Mouse (Mus musculus) splenic B cell, adult 2 months (primary cell): ENCODE measurements at regions not wholly inside any gene's neighbourhood (a gene's known extent, or its start where the extent isn't known, plus 50 kb on each side); places are given as distances from the start of the nearest gene placed in this dataset.

Experiments used
- DNase-seq: peaks from one replicate; pipeline ENCODE4 v3.0.0-alpha.2; 2011; ENCODE audit warnings: low read depth, low spot score
- H3K27me3 ChIP-seq: 2 replicates; pipeline ENCODE4 v1.6.1; 2012; ENCODE audit warnings: mild to moderate bottlenecking, low read length, moderate library complexity, mixed read lengths; ENCODE audit not compliant: control insufficient read depth, poor library complexity, insufficient read depth, severe bottlenecking
- H3K36me3 ChIP-seq: 2 replicates; pipeline ENCODE4 v1.6.1; 2012; ENCODE audit warnings: mild to moderate bottlenecking, low read length, moderate library complexity, mixed read lengths; ENCODE audit not compliant: control insufficient read depth, poor library complexity, insufficient read depth, severe bottlenecking

GRCm38 (mm10) chr8:115476071-115476470 is 231.5 kb downstream of the Maf start:
- H3K27me3 ChIP-seq, result no peaks in the 10 kb centered on the region
- no peaks in the 10 kb centered on the region for H3K36me3 ChIP-seq
- no peak for DNase-seq

- Histone ChIP-seq H3K27me3 (no peaks in the 10 kb centered on the region), H3K36me3 (no peaks in the 10 kb centered on the region)
- DNase-seq, result no peak
These were observed 232.4 kb downstream of the Maf start for GRCm38 (mm10) chr8:115475156-115475555.

- H3K27me3 ChIP-seq, result no peaks in the 10 kb centered on the region
- no peak for DNase-seq
- H3K36me3 ChIP-seq, result no peaks in the 10 kb centered on the region
These were observed 233.6 kb downstream of the Maf start for GRCm38 (mm10) chr8:115473974-115474373.

DNA sequence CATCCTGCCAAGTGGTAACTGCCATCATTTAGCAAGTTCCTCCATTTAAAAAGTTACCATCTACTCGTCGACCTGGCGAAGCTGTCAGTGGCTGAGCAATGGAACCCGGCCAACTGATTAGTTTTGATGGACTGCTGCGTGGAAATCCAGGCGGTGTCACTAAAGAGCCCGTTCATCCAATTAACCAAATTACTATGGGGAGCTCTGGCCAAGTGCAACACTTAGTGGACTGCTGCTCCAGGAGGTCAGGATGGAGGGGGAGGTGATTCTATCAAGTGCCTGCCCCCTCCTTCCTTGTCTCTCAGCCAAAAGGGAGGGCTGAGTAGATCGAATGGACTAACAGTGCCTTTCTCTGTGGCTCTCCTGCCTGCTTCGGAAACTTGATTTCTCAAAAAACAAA is 241.0 kb downstream of the Maf start:
- Histone ChIP-seq H3K36me3 (no peaks in the 10 kb centered on the region), H3K27me3 (no peaks in the 10 kb centered on the region)
- DNase-seq, result no peak

- Histone ChIP-seq H3K27me3 (no peaks in the 10 kb centered on the region), H3K36me3 (no peaks in the 10 kb centered on the region)
- DNase-seq, result no peak
These were observed 241.5 kb downstream of the Maf start for GRCm38 (mm10) chr8:115466122-115466521.

DNA sequence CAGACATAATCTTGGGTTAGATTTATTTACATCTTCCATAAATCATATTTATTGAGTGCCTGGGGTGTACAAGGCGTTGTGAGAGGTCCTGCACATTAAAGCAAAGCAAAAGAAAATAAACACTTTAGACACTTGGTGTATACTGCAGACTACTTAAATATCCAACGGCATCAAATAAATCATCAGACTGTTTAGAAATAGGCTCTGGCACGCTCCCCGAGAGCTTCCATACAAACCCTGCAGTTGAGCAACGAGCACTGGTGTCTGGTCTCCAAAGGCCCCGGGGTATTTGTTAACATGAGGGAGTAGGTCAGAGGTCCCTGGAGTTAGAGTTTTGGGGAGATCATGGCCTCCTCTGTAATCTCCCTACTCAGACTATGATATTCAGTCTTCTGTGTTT is 244.9 kb downstream of the Maf start:
- Histone ChIP-seq H3K36me3 (no peaks in the 10 kb centered on the region), H3K27me3 (no peaks in the 10 kb centered on the region)
- no peak for DNase-seq

DNA sequence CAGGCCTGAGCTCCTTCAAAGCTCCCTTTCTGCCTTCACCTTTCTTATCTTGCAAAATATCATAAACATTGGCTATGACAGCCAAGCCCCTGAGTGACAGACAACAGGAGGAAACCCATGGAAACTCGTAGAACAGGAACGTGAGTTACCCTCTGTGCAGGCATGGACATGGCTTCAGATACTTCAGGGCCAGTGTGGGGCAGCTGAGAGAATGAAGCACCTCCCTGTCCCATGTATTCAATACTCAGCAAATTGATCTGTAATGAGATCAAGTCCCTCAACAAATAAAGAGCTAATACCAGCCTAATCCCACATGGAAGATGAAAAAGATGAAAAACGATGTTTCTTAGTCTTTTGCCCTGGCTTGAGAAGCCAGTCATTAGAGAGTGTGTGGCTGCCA is 249.5 kb downstream of the Maf start:
- H3K27me3 ChIP-seq, result no peaks in the 10 kb centered on the region
- DNase-seq, result no peak
- no peaks in the 10 kb centered on the region for H3K36me3 ChIP-seq

DNA sequence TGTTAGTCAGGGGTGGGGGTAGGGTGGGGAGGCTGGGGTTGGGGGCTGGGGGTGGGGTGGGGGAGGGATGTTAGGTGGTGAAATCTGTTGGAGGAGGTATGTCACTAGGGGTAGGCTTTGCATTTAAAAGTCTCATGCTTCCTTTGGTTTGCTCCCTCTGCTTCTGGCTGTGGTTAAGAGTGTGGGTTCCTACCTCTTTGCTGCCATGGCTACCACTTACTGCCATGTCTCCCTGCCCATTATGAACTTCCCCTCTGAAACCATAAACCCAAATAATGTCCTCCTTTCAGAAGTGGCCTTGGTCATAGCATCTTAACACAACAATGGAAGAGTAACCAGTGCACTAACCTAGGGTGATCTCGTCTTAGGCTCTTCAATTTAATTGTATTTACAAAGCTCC is 256.8 kb downstream of the Maf start:
- Histone ChIP-seq H3K36me3 (no peaks in the 10 kb centered on the region), H3K27me3 (no peaks in the 10 kb centered on the region)
- no peak for DNase-seq

GRCm38 (mm10) chr8:115448367-115448766 is 259.2 kb downstream of the Maf start:
- H3K36me3 ChIP-seq, result no peaks in the 10 kb centered on the region
- DNase-seq, result no peak
- H3K27me3 ChIP-seq, result no peaks in the 10 kb centered on the region

GRCm38 (mm10) chr8:115444519-115444918 is 263.1 kb downstream of the Maf start:
- Histone ChIP-seq H3K27me3 (no peaks in the 10 kb centered on the region), H3K36me3 (no peaks in the 10 kb centered on the region)
- DNase-seq, result no peak

- no peak for DNase-seq
- H3K27me3 ChIP-seq, result no peaks in the 10 kb centered on the region
- H3K36me3 ChIP-seq, result no peaks in the 10 kb centered on the region
These were observed 265.5 kb downstream of the Maf start for GRCm38 (mm10) chr8:115441943-115442550.

DNA sequence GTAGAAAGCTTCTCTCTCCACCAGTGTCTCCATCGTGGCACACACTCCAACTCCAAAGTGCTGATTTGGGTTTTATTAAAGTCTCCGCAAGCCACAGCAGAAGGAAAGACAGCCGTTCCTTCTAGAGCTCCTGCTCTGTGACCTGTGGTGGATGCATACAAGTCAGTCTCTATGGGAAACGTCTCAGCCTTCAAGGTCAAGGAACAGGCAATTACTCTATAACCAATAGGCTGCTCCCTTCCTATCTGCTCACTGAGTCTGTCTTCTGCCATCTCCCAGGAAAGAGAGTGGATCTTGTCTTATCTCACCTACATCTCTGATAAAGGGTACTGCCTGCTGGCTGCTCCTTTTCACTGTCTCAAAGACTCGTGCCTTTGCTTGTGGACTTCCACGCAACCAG is 266.3 kb downstream of the Maf start:
- Histone ChIP-seq H3K36me3 (no peaks in the 10 kb centered on the region), H3K27me3 (no peaks in the 10 kb centered on the region)
- no peak for DNase-seq

- no peaks in the 10 kb centered on the region for H3K36me3 ChIP-seq
- H3K27me3 ChIP-seq, result no peaks in the 10 kb centered on the region
- no peak for DNase-seq
These were observed 267.4 kb downstream of the Maf start for GRCm38 (mm10) chr8:115440151-115440550.

DNA sequence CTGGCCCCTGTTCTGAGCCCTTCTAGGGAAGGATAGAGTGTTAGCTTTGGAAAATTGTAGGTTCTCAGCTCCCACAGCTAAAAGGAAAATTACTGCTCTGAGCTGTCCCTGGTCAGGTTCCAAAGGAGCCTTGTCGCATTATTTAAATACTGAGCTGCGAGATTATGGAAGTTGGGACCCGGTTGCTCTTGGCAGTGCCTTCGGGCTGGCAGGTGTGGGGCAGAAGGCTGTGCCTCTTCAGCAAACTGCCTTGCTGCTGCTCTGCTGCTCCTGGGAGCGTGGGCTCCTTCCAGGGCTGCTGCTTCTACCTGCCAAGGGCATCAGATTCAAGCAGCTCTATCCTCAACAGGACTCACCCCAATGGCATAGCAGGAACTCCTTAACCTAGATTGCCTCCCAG is 268.1 kb downstream of the Maf start:
- Histone ChIP-seq H3K36me3 (no peaks in the 10 kb centered on the region), H3K27me3 (no peaks in the 10 kb centered on the region)
- DNase-seq, result no peak

DNA sequence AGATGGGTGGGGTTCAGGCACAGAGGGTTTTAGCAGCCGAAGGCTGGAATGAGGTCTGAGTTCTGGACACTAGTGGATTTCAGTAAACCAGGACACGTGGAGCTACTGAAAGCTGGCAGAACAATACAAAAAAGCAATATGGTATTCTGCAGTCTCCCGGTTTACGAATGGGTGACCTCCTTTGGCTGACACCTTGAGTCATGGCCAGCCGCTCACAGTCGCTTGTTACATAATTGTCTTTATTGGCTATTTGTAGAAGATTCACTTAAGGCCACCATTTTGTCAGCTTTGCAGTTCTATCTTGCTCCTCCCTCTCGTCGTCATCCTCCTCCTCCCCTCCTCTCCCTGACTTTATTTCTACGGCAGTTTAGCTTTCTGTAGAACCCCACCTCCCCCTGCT is 269.6 kb downstream of the Maf start:
- Histone ChIP-seq H3K27me3 (no peaks in the 10 kb centered on the region), H3K36me3 (no peaks in the 10 kb centered on the region)
- DNase-seq, result no peak

DNA sequence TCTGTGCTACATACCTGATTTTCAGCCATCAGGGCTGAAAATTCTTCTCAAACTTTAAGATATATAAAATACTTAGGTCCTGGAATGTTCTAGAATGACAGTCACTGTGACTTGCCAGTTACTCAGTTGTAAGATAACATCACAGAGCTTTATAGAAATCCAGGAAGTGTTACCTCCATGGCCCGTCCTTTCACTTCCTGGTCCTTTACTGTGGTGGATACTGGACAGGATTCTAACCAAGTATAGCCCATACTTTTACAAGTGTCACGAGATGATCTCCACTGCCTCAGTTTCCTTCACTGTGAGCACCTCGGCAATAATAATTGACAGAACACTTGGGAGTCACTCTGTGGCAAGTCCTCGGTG is 271.3 kb downstream of the Maf start:
- DNase-seq, result no peak
- no peaks in the 10 kb centered on the region for H3K27me3 ChIP-seq

More for the DNA sequence above, 271.3 kb downstream of the Maf start:
- no peaks in the 10 kb centered on the region for H3K36me3 ChIP-seq
